Mouse (Mus musculus) midbrain, embryonic 12.5 days (tissue): ENCODE measurements around the gene Surf6. TPM values are rescaled to one million over a fixed set of nuclear protein-coding genes. Genes with fewer than 3 reads are reported as not detected.

Experiments
- ATAC-seq: fragments of 200-750 bp; cut with Nextera tagmentation; 2 replicates; pipeline ENCODE4 v1.8.0; 2017; ENCODE audit warnings: low read depth, moderate TSS enrichment, moderate library complexity; ENCODE audit not compliant: low FRiP score
- H3K27ac ChIP-seq: fragments of 300-500 bp; sonication (generic); replicated peaks from 2 replicates; pipeline ENCODE4 v1.5.1; 2016; ENCODE audit warnings: mild to moderate bottlenecking
- H3K27me3 ChIP-seq: fragments of 300-500 bp; sonication (generic); 2 replicates; pipeline ENCODE4 v1.6.1; 2016; ENCODE audit warnings: mild to moderate bottlenecking
- H3K36me3 ChIP-seq: fragments of 300-500 bp; sonication (generic); 2 replicates; pipeline ENCODE4 v1.6.1; 2016
- H3K4me1 ChIP-seq: fragments of 300-500 bp; sonication (generic); 2 replicates; pipeline ENCODE4 v1.6.1; 2016
- H3K4me2 ChIP-seq: fragments of 300-500 bp; sonication (generic); replicated peaks from 2 replicates; pipeline ENCODE4 v1.6.1; 2016; ENCODE audit warnings: mild to moderate bottlenecking, moderate library complexity
- H3K4me3 ChIP-seq: fragments of 300-500 bp; sonication (generic); 2 replicates; pipeline ENCODE4 v1.5.1; 2016; ENCODE audit warnings: mild to moderate bottlenecking
- H3K9ac ChIP-seq: fragments of 300-500 bp; sonication (generic); replicated peaks from 2 replicates; pipeline ENCODE4 v1.6.1; 2016; ENCODE audit warnings: mild to moderate bottlenecking, moderate library complexity
- H3K9me3 ChIP-seq: fragments of 300-500 bp; sonication (generic); 2 replicates; pipeline ENCODE4 v1.6.1; 2016; ENCODE audit warnings: mild to moderate bottlenecking
- WGBS: fragments of 180-500 bp; shearing (Covaris S2); methylation state at CpG from one replicate; pipeline ENCODE4 v1.1.7; 2016; 5-methylcytosine and 5-hydroxymethylcytosine counted together
- polyA plus RNA-seq: library from polyadenylated mRNA; unstranded; fragments of >200 nt; fragmentation: Nextera tagmentation; extraction: Ambion mirVana; gene quantifications from 2 replicates; pipeline ENCODE4 v1.2.1, GENCODE M21; 2016

Gene Surf6
- 29.9 and 32.1 TPM in 2 replicates for polyA plus RNA-seq

DNA sequence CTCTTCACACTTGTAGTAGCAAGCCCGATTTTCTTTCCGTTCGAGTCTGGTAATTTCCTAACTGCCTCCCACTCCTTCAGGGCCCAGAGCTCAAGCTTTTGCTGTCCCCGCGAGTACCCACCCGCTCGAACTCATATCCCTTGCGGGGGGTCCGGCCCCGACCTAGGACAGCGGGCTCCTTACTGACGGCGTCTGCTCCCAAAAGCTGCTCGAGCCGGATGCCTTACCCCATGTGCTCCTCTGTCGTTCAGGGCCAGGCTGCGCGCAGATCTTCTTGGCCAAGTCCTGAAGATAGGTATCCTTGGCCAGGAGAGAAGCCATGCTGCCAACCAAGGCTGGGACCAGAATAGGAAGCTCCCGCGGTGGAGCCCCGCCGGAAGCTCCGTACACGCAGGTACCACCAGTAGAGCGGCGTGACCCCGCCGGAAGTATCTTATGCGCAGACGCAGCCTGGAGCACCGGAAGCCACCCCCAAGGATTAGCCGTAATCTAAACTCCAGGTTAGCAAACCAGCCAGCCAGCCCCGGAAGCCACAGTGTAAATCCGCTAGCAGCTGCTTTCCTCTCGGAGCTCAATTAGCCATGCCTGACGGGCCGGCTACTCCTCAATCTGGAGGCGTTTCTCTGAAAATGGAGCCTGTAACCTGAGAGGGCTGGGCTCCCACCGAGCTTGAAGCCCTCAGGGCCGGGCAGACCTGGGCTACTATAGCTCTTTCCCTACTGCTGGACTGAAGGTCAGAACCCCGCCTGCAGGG is at the start of gene Surf6:
Surf6 (minus strand) TSS at position 413 of the 754 bp plus-strand sequence.
- ATAC-seq: peak; percentile 94
- Histone ChIP-seq H3K4me2 (peak within 1 kb of the TSS; percentile 83), H3K4me3 (peak within 1 kb of the TSS; percentile 85), H3K36me3 (peaks cover 56% of the 10 kb centered on the region), H3K27ac (peak within 1 kb of the TSS; percentile 84), H3K9me3 (no peaks in the 10 kb centered on the region), H3K4me1 (peaks cover 27% of the 10 kb centered on the region), H3K27me3 (no peaks in the 10 kb centered on the region), H3K9ac (peak within 1 kb of the TSS; percentile 82)
- WGBS: 0% methylated on average over 41 of the region's 41 CpGs

DNA sequence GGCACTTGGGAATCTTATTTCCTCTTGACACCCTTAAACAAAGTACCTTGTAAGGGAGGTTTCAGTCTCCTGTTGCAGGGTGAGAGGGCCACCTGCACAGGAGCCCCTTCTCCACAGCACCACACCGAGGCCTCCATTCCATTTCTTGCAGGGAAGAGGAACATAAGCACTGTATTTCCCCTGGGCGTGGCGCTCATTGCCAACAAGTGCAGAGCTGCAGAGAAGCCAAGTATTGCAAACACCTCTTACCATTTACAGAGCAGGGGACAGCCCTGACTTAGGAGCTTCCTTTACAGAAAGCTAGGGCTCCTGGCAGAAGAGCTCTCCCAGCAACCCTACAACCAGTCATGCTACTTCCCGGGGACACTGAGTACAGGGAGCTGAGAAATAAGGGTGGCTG is 49.5 kb upstream of the Surf6 start:
- 85% methylated on average over 4 of the region's 4 CpGs for WGBS
- no peaks in the 10 kb centered on the region for H3K9me3 ChIP-seq
- no peak overlapping the region for H3K4me3 ChIP-seq
- no peak overlapping the region for H3K27ac ChIP-seq
- no peaks in the 10 kb centered on the region for H3K4me1 ChIP-seq
- H3K9ac ChIP-seq: no peak overlapping the region
- H3K27me3 ChIP-seq: no peaks in the 10 kb centered on the region
- H3K4me2 ChIP-seq: no peak overlapping the region
- no peak for ATAC-seq
- H3K36me3 ChIP-seq: peaks cover 73% of the 10 kb centered on the region

DNA sequence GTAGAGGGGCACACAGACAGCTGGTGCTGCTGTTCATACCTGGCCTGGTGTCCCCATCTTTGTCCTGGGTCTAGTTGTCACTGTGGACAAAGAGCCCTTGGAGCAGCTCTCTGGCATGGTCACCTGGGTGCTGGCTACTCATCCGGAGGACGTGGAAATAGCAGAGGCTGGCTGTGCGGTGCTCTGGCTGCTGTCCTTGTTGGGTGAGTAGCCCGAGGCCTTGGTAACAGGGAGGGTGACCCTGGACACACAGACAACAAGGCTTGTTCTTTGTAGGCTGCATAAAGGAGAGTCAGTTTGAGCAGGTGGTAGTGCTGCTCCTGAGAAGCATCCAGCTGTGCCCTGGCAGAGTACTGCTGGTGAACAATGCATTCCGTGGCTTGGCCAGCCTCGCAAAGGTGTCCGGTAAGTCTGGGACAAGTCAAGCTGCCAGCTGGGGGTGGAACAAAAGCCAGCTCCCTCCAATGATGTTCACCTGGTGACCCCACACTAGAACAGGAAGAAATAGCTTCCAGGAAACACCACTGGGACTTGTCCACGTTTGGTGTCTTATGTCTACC is 48.7 kb upstream of the Surf6 start:
- Histone ChIP-seq H3K4me1 (no peaks in the 10 kb centered on the region), H3K4me3 (no peak overlapping the region), H3K27me3 (no peaks in the 10 kb centered on the region), H3K27ac (no peak overlapping the region), H3K36me3 (peaks cover 71% of the 10 kb centered on the region), H3K9ac (no peak overlapping the region), H3K4me2 (no peak overlapping the region), H3K9me3 (no peaks in the 10 kb centered on the region)
- WGBS: 89% methylated on average over 8 of the region's 8 CpGs
- ATAC-seq: no peak

DNA sequence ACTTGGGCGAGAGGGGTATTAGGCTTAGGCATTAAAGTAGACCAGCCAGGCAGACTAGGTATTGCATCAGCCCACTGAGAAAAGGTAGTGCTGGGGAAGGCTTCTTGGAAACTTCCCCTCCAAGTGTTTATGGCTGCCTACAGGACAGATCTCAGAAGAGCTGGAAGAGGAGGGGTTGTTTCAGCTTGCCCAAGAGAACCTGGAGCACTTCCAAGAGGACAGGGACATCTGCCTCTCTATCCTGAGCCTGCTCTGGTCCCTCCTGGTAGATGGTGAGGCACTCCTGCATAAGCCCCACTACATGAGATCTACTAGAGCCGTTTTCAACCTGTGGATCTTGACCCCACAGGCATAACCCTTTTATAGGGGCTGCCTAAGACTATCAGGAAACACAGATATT is 47.7 kb upstream of the Surf6 start:
- H3K4me1 ChIP-seq: no peaks in the 10 kb centered on the region
- H3K27me3 ChIP-seq: no peaks in the 10 kb centered on the region
- H3K36me3 ChIP-seq: peaks cover 61% of the 10 kb centered on the region
- H3K9ac ChIP-seq: no peak overlapping the region
- no peak overlapping the region for H3K4me2 ChIP-seq
- WGBS: 89% methylated on average over 2 of the region's 2 CpGs
- H3K9me3 ChIP-seq: no peaks in the 10 kb centered on the region
- no peak for ATAC-seq
- H3K4me3 ChIP-seq: no peak overlapping the region
- no peak overlapping the region for H3K27ac ChIP-seq

DNA sequence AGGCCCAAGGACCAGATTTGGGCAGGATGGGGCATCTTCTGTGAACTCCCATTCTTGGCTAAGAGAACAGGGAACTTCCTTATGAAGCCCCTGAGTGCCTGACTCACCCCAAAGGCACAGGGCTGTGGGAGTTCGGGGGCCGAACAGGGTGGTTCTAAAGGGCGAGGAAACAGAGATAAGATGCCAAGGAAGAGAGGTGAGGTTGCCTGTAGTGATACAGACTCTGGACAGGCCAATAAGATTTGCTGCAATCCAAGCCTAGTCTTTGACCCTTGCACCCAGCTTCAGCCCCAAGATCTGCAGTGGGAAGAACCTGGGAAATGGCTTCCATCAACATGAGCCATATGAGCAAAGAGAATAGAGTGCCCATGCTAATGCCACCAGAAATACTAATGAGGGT is 40.6 kb upstream of the Surf6 start:
- Histone ChIP-seq H3K4me2 (no peak overlapping the region), H3K27ac (no peak overlapping the region), H3K4me1 (no peaks in the 10 kb centered on the region), H3K4me3 (no peak overlapping the region), H3K9ac (no peak overlapping the region), H3K9me3 (no peaks in the 10 kb centered on the region), H3K36me3 (peaks cover 10% of the 10 kb centered on the region; the same call in 1 of the 2 replicates), H3K27me3 (no peaks in the 10 kb centered on the region)
- 83% methylated on average over 3 of the region's 3 CpGs for WGBS
- no peak for ATAC-seq

DNA sequence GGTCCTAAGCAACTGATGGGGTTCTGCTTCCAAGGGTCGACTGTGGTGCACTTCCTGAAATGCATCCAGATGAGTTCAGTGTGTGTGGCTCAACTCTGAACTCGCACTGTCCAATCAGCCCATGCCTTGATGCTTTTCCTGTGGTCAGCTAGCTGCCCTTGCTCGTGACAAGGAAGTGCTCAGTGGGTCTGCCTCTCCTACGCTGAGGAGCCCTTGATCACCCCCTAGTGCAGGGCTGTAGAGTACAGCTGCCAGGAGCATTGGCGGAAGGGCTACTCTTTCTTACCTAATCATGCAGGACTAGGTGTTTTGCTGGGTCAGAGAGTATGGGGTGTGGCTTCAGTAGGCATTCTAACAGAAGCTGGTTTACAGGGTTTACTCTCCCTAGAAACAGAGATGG is 38.9 kb upstream of the Surf6 start:
- 42% methylated on average over 5 of the region's 5 CpGs for WGBS
- H3K27ac ChIP-seq: no peak overlapping the region
- H3K4me1 ChIP-seq: no peaks in the 10 kb centered on the region
- H3K4me3 ChIP-seq: no peak overlapping the region
- ATAC-seq: no peak
- no peaks in the 10 kb centered on the region for H3K27me3 ChIP-seq
- H3K9me3 ChIP-seq: no peaks in the 10 kb centered on the region
- no peak overlapping the region for H3K4me2 ChIP-seq
- no peaks in the 10 kb centered on the region for H3K36me3 ChIP-seq
- H3K9ac ChIP-seq: no peak overlapping the region

DNA sequence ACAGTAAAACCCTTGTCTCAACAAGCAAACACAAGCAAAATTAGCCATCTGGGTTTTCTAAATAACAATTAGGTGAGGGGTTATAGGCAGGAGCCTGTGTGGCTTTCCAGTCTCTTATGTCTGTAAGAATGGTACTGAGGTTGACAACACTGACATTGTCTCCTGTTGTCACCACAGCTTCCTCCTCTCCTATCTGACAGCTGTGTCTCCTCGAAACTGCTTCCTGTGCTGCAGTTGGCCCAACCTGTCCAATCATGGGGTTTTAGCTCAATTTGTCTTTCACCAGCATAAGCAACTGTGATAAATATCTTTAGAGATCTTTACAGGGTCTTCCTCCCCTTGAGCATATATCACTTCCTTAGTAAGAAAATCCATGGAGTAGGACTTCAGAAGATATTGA is 33.7 kb upstream of the Surf6 start:
- WGBS: 86% methylated on average over 1 of the region's 1 CpGs
- no peak overlapping the region for H3K4me2 ChIP-seq
- H3K27ac ChIP-seq: no peak overlapping the region
- H3K36me3 ChIP-seq: no peaks in the 10 kb centered on the region
- H3K4me1 ChIP-seq: peaks cover 14% of the 10 kb centered on the region
- no peak overlapping the region for H3K9ac ChIP-seq
- no peaks in the 10 kb centered on the region for H3K27me3 ChIP-seq
- no peak overlapping the region for H3K4me3 ChIP-seq
- no peaks in the 10 kb centered on the region for H3K9me3 ChIP-seq
- no peak for ATAC-seq

DNA sequence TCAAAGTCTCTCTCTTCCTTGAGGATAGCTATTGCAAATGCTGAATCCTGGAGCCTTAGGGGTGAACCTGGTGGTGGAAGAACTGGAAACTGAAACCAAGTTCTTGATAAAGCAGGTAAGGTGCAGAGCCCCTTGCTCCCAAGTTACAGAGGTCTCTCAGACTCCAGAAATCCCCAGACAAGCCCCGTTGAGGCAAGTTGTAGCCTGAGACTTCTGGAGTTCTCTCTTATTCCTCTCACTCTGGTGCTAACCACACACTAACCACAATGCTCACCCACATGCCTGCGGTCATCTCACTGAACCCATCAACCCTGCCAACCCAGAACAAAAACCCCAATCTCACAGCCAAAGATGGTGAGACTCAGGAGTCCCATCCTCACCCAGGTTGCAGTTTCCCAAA is 32.6 kb upstream of the Surf6 start:
- peaks cover 23% of the 10 kb centered on the region for H3K4me1 ChIP-seq
- WGBS: 100% methylated on average over 2 of the region's 2 CpGs
- no peak overlapping the region for H3K4me2 ChIP-seq
- no peak overlapping the region for H3K27ac ChIP-seq
- ATAC-seq: no peak
- no peaks in the 10 kb centered on the region for H3K9me3 ChIP-seq
- no peak overlapping the region for H3K4me3 ChIP-seq
- H3K27me3 ChIP-seq: no peaks in the 10 kb centered on the region
- peaks cover 6% of the 10 kb centered on the region; the same call in 1 of the 2 replicates for H3K36me3 ChIP-seq
- no peak overlapping the region for H3K9ac ChIP-seq

DNA sequence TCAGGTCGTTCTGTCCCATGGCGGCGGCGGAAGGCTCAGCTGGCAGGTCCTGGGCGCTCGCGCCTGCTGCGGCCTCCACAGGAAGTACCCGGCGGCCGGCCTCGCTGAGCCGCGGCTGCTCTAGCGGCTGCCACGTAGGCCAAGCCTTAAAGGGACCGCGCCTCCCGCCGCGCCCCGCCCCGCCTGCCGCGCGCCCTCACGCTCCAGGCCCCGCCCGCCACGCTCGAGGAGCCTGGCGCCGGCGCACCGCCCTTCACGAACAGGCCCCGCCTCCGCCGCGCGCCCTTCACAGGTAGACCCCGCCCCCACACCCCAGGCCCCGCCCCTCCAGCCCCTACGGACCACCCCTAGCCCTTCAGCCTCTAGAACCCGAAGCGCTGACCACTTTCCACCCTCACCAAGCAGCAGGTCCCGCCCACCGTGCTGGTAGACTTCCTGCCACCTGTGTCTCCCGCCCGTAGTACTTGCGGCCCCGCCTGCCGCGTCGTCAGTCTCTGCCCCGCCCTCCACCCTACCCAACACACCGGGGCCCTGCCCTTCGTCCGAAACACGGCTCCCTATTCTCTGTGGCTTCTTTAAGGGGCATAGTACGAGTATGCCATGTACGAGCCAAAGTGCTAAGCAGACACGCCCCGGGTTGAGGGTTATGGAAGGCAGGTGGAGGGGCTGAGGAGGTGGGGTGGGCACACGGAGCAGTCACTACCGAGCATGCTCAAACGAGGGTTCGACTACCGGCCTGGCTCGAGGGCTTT is 30.8 kb upstream of the Surf6 start, which contains the start of the genes Surf4 and Stkld1:
Surf4 (minus strand) TSS at position 625 of the 752 bp plus-strand sequence.
Stkld1 (plus strand) TSS at position 744 of the 752 bp plus-strand sequence.
- WGBS: under 1% methylated on average over 56 of the region's 70 CpGs
- H3K4me2 ChIP-seq: peak within 1 kb of the TSS; percentile 76
- no peaks in the 10 kb centered on the region for H3K27me3 ChIP-seq
- peaks cover 17% of the 10 kb centered on the region for H3K36me3 ChIP-seq
- H3K9me3 ChIP-seq: no peaks in the 10 kb centered on the region
- H3K4me1 ChIP-seq: peaks cover 23% of the 10 kb centered on the region
- peak within 1 kb of the TSS; percentile 94 for H3K4me3 ChIP-seq
- H3K27ac ChIP-seq: peak within 1 kb of the TSS; percentile 81
- ATAC-seq: peak; percentile 93
- peak within 1 kb of the TSS; percentile 99 for H3K9ac ChIP-seq

DNA sequence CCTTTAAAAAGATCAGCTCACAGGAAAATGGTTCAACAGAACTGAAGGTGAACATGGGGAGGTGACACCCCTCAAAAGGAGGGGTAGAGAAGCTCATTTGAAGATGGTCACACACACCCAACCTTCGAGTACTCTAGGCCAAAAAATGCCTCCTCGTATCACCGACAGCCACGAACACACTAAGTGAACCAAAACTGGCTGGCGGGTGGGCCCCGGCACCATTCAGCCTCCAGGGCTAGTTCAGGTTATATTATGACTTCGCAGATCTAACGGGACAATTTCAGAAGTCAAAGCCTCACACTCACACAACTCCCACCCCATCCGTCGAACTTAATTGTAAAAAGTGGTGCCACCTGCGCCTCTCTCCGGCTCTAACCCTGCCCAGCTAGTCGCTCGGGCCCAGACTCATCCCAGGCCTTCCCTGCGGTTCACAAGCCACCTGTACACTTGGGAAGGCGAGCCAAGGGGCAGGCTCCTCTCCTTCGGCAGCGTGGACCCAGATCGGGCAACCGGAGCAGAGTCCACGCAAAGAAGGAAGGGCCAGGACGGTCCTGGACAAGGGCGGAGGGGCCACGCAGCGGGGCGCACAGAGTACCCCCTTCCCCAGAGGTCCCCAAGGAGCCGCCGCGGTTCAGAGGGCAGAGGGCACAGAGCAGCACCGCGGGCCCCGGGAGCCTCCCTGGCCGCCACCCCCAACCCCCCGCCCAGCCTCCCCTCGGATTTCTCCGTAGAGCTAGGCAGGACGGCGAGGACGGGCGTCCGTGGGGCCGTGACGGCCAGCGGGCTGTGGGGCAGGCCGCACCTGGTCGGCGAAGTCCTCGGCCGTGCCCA is 30.0 kb upstream of the Surf6 start:
- H3K4me2 ChIP-seq: peak overlapping the region; percentile 76
- H3K27ac ChIP-seq: peak overlapping the region; percentile 81
- ATAC-seq: no peak; the same call in none of the 2 replicates
- H3K9ac ChIP-seq: peak overlapping the region; percentile 99
- H3K27me3 ChIP-seq: no peaks in the 10 kb centered on the region
- 4% methylated on average over 40 of the region's 49 CpGs for WGBS
- H3K9me3 ChIP-seq: no peaks in the 10 kb centered on the region
- peaks cover 23% of the 10 kb centered on the region for H3K36me3 ChIP-seq
- peak overlapping the region; percentile 94 for H3K4me3 ChIP-seq
- H3K4me1 ChIP-seq: peaks cover 23% of the 10 kb centered on the region

DNA sequence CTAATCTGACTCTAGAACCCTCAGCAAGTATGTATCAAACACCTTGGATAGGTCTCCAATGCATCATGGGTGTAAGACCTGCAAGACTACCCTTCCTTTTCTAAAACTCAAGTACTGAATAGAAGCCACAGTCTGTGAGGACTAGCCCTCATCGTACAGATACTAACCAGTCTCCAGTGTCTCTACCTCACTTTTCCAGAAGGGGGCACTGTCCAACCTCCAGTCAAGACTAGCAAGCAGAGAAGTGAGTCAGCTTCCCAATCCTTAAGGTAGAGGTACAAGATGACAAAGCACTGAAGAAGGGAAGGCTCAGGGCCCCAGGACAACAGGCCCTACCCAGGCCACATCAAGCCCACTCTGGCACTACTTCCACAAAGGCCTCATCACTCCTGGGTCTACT is 27.7 kb upstream of the Surf6 start:
- no peaks in the 10 kb centered on the region for H3K27me3 ChIP-seq
- H3K4me2 ChIP-seq: no peak overlapping the region
- no peak overlapping the region for H3K9ac ChIP-seq
- peaks cover 23% of the 10 kb centered on the region for H3K4me1 ChIP-seq
- WGBS: 46% methylated on average over 1 of the region's 1 CpGs
- H3K36me3 ChIP-seq: peaks cover 44% of the 10 kb centered on the region
- no peak overlapping the region for H3K4me3 ChIP-seq
- no peak overlapping the region for H3K27ac ChIP-seq
- no peaks in the 10 kb centered on the region for H3K9me3 ChIP-seq
- no peak for ATAC-seq
